Mouse (Mus musculus): ENCODE measurements around the gene Sppl3. TPM values are rescaled to one million over a fixed set of nuclear protein-coding genes. Genes with fewer than 3 reads are reported as not detected.

Sppl3 gene
- total RNA-seq (2021): 10 to 100 TPM; 19.6 to 20.3 TPM
- long read RNA-seq, experiment 1, transcript Sppl3-201 (11 exons, 3,204 nt): major isoform, 21 of 29 reads
- long read RNA-seq, experiment 1, partial matches to known transcripts: 1 of 29 reads
- long read RNA-seq, experiment 1, other reads (novel, unspliced or antisense): 7 of 29 reads
- long read RNA-seq, experiment 2, transcript Sppl3-201 (11 exons, 3,204 nt): major isoform, 44 of 63 reads
- long read RNA-seq, experiment 2, partial matches to known transcripts: 4 of 63 reads
- long read RNA-seq, experiment 2, other reads (novel, unspliced or antisense): 15 of 63 reads

GRCm38 (mm10) chr5:115010577-115011216 lies at the start of gene Sppl3:
Gene Sppl3 (plus strand): TSS chr5:115011137.
- peak; percentile 94 for DNase-seq

DNA sequence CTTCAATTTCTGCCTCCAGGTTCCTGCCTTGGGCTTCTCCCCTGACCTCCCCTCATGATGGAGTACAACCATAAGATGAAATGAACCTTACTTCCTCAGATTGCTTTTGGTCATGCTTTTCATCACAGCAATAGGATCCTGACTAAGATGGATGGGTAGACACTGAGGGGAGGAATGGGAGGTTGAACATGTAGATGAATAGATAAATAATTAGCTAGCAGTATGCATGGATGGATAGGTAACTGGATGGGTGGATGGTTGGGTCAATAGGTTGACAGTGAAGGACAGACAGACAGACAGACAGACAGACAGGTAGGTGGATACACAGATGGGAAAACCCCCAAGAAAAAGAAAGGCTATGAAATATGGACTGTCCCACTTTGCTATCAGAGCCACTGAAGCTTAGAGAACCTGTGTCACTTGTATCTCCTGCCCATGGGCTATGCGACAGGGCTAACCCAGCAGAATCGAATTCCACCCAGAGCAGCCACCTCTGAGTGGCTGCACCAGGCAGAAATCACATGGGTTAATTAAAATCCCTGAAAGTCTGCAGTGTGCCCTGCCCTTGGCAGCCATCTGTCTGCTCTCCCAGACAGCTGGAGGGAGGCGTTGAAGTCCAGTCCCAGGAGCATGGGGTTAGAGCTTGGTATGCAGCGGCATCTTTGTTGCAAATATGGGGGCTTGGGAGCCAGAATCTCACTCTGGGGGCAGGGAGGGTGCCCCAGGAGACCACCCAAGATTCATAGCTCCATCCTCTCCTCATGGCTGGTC lies 49.2 kb upstream of the Sppl3 start:
- no peak for DNase-seq

GRCm38 (mm10) chr5:114964315-114964966 lies 46.5 kb upstream of the Sppl3 start:
- DNase-seq: no peak

DNA sequence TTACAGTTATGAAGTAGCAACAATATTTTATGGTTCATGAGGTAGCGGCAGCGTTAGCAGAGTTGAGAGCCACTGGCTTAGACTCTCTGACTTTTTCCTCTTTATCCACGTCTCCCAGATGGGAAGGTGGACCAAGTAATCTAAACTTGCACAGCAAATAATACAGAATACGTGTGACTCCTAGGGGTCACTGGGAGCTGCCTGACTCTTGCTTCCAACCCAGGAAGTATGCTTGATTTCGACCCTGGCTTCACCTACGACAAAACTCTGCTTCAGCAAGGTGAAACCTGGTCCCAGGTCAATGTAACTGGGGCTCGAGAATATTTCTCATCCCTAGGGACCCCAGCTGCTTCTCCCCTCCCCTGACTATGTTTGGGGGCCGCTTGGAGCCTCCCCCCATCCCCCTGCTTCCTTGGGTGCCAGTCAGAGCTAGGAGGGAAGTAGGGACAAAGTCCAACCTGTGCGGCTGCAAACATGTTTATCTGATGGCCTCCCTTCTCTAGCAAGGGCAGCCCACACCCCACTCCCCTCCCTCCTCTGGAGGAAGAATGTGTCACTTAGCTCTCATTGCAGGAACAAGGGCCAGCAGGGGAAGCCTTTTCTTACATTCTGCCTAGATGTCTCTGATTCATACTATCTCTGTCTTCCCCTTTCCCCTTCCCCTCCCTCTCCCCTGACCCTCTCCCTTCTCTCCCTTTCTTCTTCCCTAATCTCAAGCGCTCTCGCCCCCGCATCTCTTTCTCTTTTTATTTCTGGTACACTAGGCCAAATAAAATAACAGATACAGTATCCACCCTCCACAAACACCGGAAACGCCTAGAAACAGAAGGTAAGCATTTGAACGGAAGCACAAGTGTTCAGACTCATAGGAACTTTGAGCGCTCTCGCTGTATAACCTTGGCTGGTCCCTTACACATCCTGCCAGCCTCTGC lies 45.7 kb upstream of the Sppl3 start:
- no peak for DNase-seq

DNA sequence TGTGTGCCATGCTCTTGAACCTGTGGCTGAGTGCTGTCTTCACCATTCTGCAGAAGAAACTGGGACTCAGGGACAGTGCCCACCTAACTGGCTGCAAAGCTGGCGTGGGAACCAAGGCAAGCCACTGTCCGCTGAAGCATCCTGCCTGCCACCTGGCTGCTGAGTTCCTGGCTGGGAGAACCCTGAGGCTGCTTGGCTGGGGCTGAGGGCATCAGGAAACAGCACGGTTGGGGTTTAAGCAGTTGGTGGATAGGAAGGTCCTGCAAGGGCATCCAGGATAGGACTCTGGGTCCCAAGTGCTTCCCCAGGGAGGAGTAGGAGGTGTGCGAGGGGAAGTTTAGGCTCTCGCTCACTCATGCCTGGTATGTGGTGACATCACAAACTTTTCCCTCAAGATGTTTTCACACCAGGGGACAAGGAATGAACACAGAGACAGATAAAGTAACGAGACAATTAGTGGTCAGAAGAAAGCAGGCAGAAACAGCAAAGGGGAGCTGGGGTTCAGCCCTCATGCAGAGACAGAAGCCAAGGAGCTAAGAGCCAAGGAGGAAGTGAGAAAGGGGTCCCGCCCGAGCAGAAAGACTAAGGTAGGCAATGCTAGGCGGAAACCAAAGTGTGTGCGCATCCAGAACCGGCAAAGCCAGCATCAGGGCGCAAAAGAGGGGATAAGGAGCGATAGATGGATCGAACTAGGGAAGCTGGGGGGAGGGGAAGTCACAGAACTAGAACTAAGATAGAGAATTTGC lies 43.2 kb upstream of the Sppl3 start:
- no peak for DNase-seq

- no peak for DNase-seq
Observed at GRCm38 (mm10) chr5:114968651-114969050, 42.3 kb upstream of the Sppl3 start.

- no peak for DNase-seq
Observed at GRCm38 (mm10) chr5:114969064-114969463, 41.9 kb upstream of the Sppl3 start.

DNA sequence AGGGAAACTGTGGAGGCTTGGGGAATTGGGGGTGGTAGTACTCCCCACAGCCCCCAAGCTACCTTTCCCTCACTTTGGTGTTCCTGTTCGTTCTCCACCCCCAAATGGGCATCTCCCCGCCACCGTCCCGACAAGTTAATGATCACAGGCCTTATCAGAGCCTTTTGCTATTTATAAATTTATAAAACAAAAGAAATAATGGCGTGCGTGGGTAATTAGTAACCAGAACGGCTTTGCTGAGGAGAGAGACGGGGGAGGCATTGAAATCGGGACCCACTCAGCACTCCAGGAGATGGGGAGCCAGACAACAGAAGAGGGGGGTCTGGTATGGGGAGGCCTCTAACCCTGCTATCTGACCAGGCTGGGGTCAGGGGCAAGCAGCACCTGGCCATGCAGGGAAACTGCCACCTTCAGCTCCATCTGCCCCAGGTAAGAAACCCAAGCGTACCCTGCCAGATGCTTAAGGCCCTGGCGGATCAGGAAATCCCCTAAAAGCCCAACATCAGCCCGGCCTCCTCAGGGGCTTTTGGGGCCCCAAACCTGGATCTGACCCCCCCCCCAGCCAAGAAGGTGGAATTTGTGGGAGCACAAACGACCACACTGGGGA lies 41.2 kb upstream of the Sppl3 start:
- no peak for DNase-seq

- DNase-seq: no peak
Observed at GRCm38 (mm10) chr5:114970824-114971227, 40.1 kb upstream of the Sppl3 start, which contains the start of gene Hnf1a. Gene Hnf1a (minus strand): TSS chr5:114971094.

DNA sequence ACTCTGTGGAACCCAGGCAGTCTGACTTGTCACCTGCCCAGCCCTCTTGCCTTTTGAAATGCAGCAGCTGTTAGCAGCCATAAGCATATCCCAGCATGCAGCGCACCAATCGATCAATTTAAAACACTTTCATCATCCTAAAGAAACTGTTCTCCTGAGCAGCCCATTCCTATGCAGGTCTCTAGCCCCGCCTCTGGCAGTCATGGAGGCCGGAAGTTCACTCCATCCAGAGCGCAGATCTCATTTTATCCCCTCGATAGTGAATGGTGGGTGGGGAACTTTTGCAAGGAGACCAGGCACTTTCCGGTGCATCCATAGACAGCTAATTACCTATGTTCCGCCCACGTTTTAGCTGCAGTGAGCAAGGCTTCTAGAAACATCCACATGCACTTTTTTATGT lies 38.7 kb upstream of the Sppl3 start:
- DNase-seq: no peak

DNA sequence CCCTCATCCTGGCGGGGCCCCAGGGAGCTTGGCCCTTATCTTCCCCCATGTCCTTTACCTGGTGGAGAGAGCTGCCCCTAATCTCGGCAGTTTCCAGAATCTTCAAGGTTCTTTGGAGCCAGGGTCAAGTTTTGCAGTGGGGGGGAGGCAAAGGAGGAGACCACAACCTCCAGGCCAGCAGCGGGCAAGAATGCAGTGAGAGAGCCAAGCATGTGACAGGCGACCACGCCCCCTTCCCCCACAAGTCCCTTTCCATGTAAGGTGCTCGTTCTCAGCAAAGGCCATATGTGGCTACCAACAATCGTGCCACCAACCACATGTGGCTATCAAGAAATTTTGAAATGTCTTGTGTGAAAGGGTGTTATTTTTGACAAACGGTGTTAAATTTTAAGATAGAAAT lies 37.8 kb upstream of the Sppl3 start:
- DNase-seq: no peak

- no peak for DNase-seq
Observed at GRCm38 (mm10) chr5:114976935-114977334, 34.0 kb upstream of the Sppl3 start.

- no peak for DNase-seq
Observed at GRCm38 (mm10) chr5:114978473-114978872, 32.5 kb upstream of the Sppl3 start.

- no peak for DNase-seq
Observed at GRCm38 (mm10) chr5:114978888-114979249, 32.1 kb upstream of the Sppl3 start.

- DNase-seq: peak; percentile 58
Observed at GRCm38 (mm10) chr5:114979250-114980121, 31.5 kb upstream of the Sppl3 start.

- DNase-seq: no peak
Observed at GRCm38 (mm10) chr5:114980122-114980748, 30.7 kb upstream of the Sppl3 start.

DNA sequence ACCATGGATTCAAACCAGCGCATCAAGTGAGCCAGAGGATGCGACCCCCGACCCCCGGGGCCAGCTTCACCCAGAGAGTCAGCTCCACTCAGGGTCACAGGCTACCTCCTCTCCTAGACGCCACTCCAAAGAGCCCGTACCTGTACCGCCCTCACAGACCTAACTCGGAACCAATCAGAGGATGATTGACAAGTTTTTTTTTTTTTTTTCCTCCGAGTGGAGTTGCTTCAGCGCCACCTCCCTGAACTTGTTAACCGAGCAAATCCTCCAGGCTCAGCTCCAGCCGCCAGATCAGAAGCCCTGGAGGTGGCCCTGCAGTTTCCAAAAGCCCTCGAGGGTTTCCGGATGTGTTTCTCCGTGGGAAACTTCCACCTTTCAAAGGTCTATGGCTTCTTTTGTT lies 28.9 kb upstream of the Sppl3 start:
- DNase-seq: no peak

DNA sequence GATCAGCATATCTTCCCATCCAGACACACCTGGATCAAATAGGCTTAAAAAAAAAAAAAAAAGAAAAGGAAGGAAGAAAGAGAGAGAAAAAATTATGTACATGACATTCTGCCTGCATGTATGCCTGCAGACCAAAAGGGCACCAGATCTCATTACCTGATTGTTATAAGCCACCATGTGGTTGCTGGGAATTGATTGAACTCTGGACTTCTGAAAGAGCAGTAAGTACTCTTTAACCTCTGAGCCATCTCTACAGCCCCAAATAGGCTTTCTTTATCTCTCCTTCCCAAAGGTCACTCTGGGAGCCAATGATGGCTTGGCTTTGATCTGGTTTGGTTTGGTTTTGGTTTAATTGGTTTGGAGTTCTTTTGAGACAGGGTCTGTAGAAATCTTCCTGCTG lies 25.9 kb upstream of the Sppl3 start:
- no peak for DNase-seq

GRCm38 (mm10) chr5:114996447-114996846 lies 14.5 kb upstream of the Sppl3 start:
- DNase-seq: no peak

All from gastrocnemius, postnatal 25 days (tissue).